Mouse (Mus musculus): Measurements from ENCODE around the gene Ppp1r14a. TPM values are rescaled to one million over a fixed set of nuclear protein-coding genes. Genes with fewer than 3 reads are reported as not detected.

Ppp1r14a gene
- polyA plus RNA-seq (2014; fragmentation: Illumina TruSeq; extraction: RNeasy Lipid Tissue Mini Kit (QIAGEN cat#74804); ENCODE audit: low read depth, low replicate concordance), result 0.36 TPM

GRCm38 (mm10) chr7:29288942-29289638 is at the start of gene Ppp1r14a:
TSS of gene Ppp1r14a (plus strand) at chr7:29289308.

GRCm38 (mm10) chr7:29248261-29248841 is 40.8 kb upstream of the Ppp1r14a start, which contains the start of gene 2200002D01Rik:
TSS of gene 2200002D01Rik (minus strand) at chr7:29248466.

GRCm38 (mm10) chr7:29281201-29282073 is 7.7 kb upstream of the Ppp1r14a start, which contains the start of gene Spint2:
TSS of gene Spint2 (minus strand) at chr7:29281912.

GRCm38 (mm10) chr7:29303738-29304462 is 14.8 kb downstream of the Ppp1r14a start, which contains the start of gene Dpf1:
TSS of gene Dpf1 (plus strand) at chr7:29303951.

Other genes with a start within 250 kb of the Ppp1r14a start
- gene Ryr1, start 164.1 kb upstream of the Ppp1r14a start, polyA plus RNA-seq (2014; fragmentation: Illumina TruSeq; extraction: RNeasy Lipid Tissue Mini Kit (QIAGEN cat#74804); ENCODE audit: low read depth, low replicate concordance), result 0.14 TPM
- 0.11 TPM for gene Rasgrp4, start 154.5 kb upstream of the Ppp1r14a start, polyA plus RNA-seq (2014; fragmentation: Illumina TruSeq; extraction: RNeasy Lipid Tissue Mini Kit (QIAGEN cat#74804); ENCODE audit: low read depth, low replicate concordance)
- 3.0 TPM for gene Fam98c, start 133.1 kb upstream of the Ppp1r14a start, polyA plus RNA-seq (2014; fragmentation: Illumina TruSeq; extraction: RNeasy Lipid Tissue Mini Kit (QIAGEN cat#74804); ENCODE audit: low read depth, low replicate concordance)
- gene Ggn, start 119.1 kb upstream of the Ppp1r14a start, polyA plus RNA-seq (2014; fragmentation: Illumina TruSeq; extraction: RNeasy Lipid Tissue Mini Kit (QIAGEN cat#74804); ENCODE audit: low read depth, low replicate concordance), result 2.6 TPM
- gene Spred3, start 118.9 kb upstream of the Ppp1r14a start, polyA plus RNA-seq (2014; fragmentation: Illumina TruSeq; extraction: RNeasy Lipid Tissue Mini Kit (QIAGEN cat#74804); ENCODE audit: low read depth, low replicate concordance), result 29.2 TPM
- gene Psmd8, start 108.6 kb upstream of the Ppp1r14a start, polyA plus RNA-seq (2014; fragmentation: Illumina TruSeq; extraction: RNeasy Lipid Tissue Mini Kit (QIAGEN cat#74804); ENCODE audit: low read depth, low replicate concordance), result 214 TPM
- gene Catsperg1, start 75.3 kb upstream of the Ppp1r14a start, polyA plus RNA-seq (2014; fragmentation: Illumina TruSeq; extraction: RNeasy Lipid Tissue Mini Kit (QIAGEN cat#74804); ENCODE audit: low read depth, low replicate concordance), result 169 TPM
- 2.8 TPM for gene Kcnk6, start 56.8 kb upstream of the Ppp1r14a start, polyA plus RNA-seq (2014; fragmentation: Illumina TruSeq; extraction: RNeasy Lipid Tissue Mini Kit (QIAGEN cat#74804); ENCODE audit: low read depth, low replicate concordance)
- 1.7 TPM for gene Yif1b, start 51.0 kb upstream of the Ppp1r14a start, polyA plus RNA-seq (2014; fragmentation: Illumina TruSeq; extraction: RNeasy Lipid Tissue Mini Kit (QIAGEN cat#74804); ENCODE audit: low read depth, low replicate concordance)
- gene 2200002D01Rik, start 40.8 kb upstream of the Ppp1r14a start, polyA plus RNA-seq (2014; fragmentation: Illumina TruSeq; extraction: RNeasy Lipid Tissue Mini Kit (QIAGEN cat#74804); ENCODE audit: low read depth, low replicate concordance), result not detected
- gene Spint2, start 7.4 kb upstream of the Ppp1r14a start, polyA plus RNA-seq (2014; fragmentation: Illumina TruSeq; extraction: RNeasy Lipid Tissue Mini Kit (QIAGEN cat#74804); ENCODE audit: low read depth, low replicate concordance), result 12.3 TPM
- 1.1 TPM for gene Dpf1, start 14.6 kb downstream of the Ppp1r14a start, polyA plus RNA-seq (2014; fragmentation: Illumina TruSeq; extraction: RNeasy Lipid Tissue Mini Kit (QIAGEN cat#74804); ENCODE audit: low read depth, low replicate concordance)
- gene Sipa1l3, start 229.3 kb downstream of the Ppp1r14a start, polyA plus RNA-seq (2014; fragmentation: Illumina TruSeq; extraction: RNeasy Lipid Tissue Mini Kit (QIAGEN cat#74804); ENCODE audit: low read depth, low replicate concordance), result 4.1 TPM